Mouse (Mus musculus) liver, embryonic 14.5 days (tissue): ENCODE measurements around the gene Tyrobp.

ENCODE experiments used
- CTCF ChIP-seq: IDR thresholded peaks from 2 replicates; pipeline ENCODE4 v1.5.1; 2016; ENCODE audit warnings: antibody characterized with exemption, low read depth, control low read depth
- EP300 ChIP-seq: IDR thresholded peaks from 2 replicates; pipeline ENCODE4 v1.6.1; 2016; ENCODE audit warnings: antibody characterized with exemption, low read depth

DNA sequence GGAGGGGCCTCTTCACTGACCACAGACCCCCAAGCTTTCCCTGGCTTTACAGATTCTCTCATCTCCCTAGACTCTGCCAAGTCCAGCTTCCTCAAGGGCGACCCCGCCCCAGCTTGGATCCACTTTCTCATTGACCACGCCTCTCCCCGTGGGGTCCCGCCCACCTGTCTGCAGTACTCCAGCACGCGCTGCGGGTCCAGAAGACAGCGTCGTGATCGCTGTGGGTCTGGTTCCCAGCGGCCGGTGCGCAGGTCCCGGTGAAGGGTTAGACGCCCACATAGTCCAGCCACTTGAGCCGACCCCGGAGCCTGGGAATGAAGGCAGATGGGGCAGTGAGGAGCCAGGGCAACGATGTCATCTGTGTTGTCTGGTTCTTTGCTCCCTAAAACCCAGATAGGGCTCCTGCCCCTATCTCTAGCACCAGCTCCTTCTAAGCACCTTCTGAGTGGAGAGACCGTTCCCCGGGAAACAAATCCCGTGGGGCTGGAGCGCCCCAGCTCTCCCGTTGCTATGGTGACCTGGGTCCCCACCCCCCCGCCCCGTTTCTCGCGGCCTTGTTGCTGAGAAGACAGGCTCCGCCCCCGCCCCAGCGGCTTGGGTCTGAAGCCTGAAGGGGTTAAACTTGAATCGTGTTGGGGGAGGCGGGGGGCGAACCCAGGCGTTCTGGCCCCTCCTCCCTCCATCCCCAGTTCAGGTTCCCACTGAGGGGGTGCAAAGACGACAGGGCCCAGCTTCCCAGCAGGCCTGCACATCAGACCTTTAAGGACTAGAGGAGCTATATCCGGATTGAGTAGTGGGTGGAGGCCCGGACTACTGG is 30.8 kb downstream of the Tyrobp start:
- no peak for TF ChIP-seq CTCF
- no peak for TF ChIP-seq EP300
